Mouse (Mus musculus) forebrain, postnatal 0 days (tissue): ENCODE results near the gene Zfp935. TPM values are rescaled to one million over a fixed set of nuclear protein-coding genes. Genes with fewer than 3 reads are reported as not detected.

Experiments used
- microRNA-seq, 2 experiments: library from miRNA; unstranded; fragments of <30 nt; microRNA quantifications; one replicate each; pipeline ENCODE4; 2016
- polyA plus RNA-seq: library from polyadenylated mRNA; unstranded; fragments of >200 nt; fragmentation: Nextera tagmentation; extraction: Ambion mirVana; gene quantifications from 2 replicates; pipeline ENCODE4 v1.2.1, GENCODE M21; 2015
- total RNA-seq: library from RNA; depleted of rRNA; stranded (reverse); fragments of >200 nt; gene quantifications from 2 replicates; pipeline ENCODE4 v1.2.3, GENCODE M21; 2014; rRNA removed

Zfp935 gene
- total and polyA plus RNA-seq, 2 experiments from 2014 or later, result not detected

Small RNA genes within 50 kb of the gene (microRNA-seq; reads per million reads assigned to microRNA genes)
- 0 to 0.39 reads per million in 2 experiments for gene Gm22256

Other genes with a start within 250 kb of the Zfp935 start
- 1.2 and 4.5 TPM in 2 replicates for gene Gm3604, start 175.3 kb downstream of the Zfp935 start, total RNA-seq
- gene Gm3604, start 175.3 kb downstream of the Zfp935 start, polyA plus RNA-seq, result 1.3 and 2.2 TPM in 2 replicates
- 6.6 and 9.3 TPM in 2 replicates for gene Gm49359, start 91.7 kb downstream of the Zfp935 start, total RNA-seq
- gene Gm49359, start 91.7 kb downstream of the Zfp935 start, polyA plus RNA-seq, result 4.0 and 9.1 TPM in 2 replicates
- 6.0 and 7.3 TPM in 2 replicates for gene Zfp934, start 12.7 kb upstream of the Zfp935 start, total RNA-seq
- 6.3 and 8.2 TPM in 2 replicates for gene Zfp934, start 12.7 kb upstream of the Zfp935 start, polyA plus RNA-seq
- 3.8 and 4.4 TPM in 2 replicates for gene 6720489N17Rik, start 65.7 kb upstream of the Zfp935 start, total RNA-seq
- 3.9 and 5.6 TPM in 2 replicates for gene 6720489N17Rik, start 65.7 kb upstream of the Zfp935 start, polyA plus RNA-seq
- 18.6 and 22.2 TPM in 2 replicates for gene Platr25, start 202.2 kb upstream of the Zfp935 start, total RNA-seq
- gene Platr25, start 202.2 kb upstream of the Zfp935 start, polyA plus RNA-seq, result 18.4 and 18.7 TPM in 2 replicates
- 6.6 and 8.1 TPM in 2 replicates for gene Gm5141, start 227.3 kb upstream of the Zfp935 start, total RNA-seq
- gene Gm5141, start 227.3 kb upstream of the Zfp935 start, polyA plus RNA-seq, result 3.6 and 6.0 TPM in 2 replicates